Mouse (Mus musculus) cerebellum, adult (tissue): Measurements from ENCODE around the gene Aph1a.
"Not testable (repeated sequence)": the region's sequence is repeated elsewhere in the genome, so short reads cannot be mapped to it uniquely, and the experiment has no call there.

Experiments
- ATAC-seq: cut with Nextera tagmentation; 2 replicates; pipeline ENCODE4 v1.9.2; 2017; ENCODE audit warnings: mild to moderate bottlenecking, moderate library complexity, mixed read lengths; ENCODE audit not compliant: insufficient number of reproducible peaks, low FRiP score, low TSS enrichment

The Aph1a gene

GRCm38 (mm10) chr3:95882816-95883425 lies 10.8 kb upstream of the Aph1a start:
- ATAC-seq = no peak; the same call in 1 of the 2 replicates

- ATAC-seq = no peak
These were observed 9.4 kb upstream of the Aph1a start for GRCm38 (mm10) chr3:95884400-95884799.

DNA sequence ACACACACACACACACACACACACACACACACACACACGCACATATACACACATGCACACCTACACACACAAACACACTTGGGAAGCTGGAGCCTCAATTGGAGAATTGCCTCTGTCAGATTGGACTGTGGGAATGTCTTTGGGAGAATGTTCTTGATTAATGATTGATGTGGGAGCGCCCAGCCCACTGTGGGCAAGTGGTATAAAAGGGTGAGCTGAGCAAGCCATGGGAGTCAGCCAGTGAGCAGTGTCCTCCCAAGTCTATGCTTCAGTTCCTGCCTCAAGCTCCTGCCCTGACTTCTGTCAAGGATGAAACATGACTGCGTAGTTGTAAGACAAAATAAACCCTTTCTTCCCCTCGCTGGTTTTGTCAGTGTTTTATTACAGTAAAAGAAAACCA lies 6.2 kb upstream of the Aph1a start:
- ATAC-seq = no peak

- no peak for ATAC-seq
These were observed 4.1 kb upstream of the Aph1a start for GRCm38 (mm10) chr3:95889664-95890063.

DNA sequence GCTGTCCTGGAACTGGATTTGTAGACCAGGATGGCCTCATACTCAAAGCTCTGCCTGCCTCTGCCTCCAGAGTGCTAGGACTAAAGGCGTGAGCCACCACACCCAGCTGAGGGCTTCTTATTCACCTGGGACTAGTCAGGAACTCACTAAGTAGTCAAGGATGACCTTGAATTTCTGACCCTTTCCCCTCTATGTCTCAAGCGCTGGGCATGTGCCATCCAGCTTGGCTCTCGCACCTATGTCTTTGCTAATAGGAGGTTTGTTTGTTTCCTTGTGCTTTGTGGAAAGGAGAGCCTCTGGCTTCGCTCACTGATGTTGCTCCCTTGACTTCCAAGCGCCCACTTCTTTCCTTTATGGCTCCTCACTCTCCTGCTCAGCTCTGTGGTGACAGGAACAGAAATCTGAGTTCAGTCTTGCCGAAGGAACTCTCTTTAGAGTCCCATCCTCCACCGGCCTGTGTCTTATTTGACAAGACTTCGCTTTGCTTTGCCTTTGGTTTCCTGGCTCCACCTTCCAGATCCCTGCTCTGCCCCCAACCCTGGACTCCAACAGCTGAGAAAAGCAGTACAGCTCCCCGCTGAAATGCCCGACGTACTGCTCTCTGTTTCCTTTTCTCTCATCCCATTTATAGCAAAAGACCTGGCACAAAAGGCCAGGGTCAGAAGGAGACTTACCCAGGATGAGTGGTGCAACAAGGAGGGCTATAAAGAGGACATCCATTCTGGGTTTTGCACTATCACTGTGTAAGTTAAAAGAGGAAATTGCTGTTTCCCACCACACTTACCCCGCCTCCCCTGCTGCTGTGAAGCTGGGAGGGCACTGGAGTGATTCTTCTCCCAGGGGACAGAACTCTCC lies 2.3 kb upstream of the Aph1a start, which contains the start of gene BC028528:
BC028528 (minus strand) TSS at position 795 of the 855 bp plus-strand sequence.
- no peak for ATAC-seq

GRCm38 (mm10) chr3:95892066-95893052 lies 1.4 kb upstream of the Aph1a start:
- no peak for ATAC-seq

GRCm38 (mm10) chr3:95893126-95893525 lies 643 bp upstream of the Aph1a start:
- no peak for ATAC-seq

GRCm38 (mm10) chr3:95894317-95895160 lies 770 bp downstream of the Aph1a start:
- ATAC-seq = no peak

DNA sequence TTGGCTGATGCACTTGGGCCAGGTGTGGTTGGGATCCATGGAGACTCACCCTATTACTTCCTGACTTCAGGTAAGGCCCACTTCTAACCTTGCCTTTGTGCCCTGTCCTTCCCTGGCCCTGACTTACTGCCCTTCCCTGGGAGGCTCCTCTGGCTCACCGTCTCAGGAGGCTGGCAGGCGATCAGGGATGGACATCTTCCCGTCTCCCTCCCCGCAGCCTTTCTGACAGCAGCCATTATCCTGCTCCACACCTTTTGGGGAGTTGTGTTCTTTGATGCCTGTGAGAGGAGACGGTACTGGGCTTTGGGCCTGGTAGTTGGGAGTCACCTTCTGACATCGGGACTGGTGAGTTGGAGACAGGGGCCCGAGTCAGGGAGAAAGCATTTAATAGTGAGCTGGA lies 1.7 kb downstream of the Aph1a start:
- not testable (repeated sequence) for ATAC-seq

- no peak for ATAC-seq
These were observed 6.2 kb downstream of the Aph1a start for GRCm38 (mm10) chr3:95899800-95900524.

DNA sequence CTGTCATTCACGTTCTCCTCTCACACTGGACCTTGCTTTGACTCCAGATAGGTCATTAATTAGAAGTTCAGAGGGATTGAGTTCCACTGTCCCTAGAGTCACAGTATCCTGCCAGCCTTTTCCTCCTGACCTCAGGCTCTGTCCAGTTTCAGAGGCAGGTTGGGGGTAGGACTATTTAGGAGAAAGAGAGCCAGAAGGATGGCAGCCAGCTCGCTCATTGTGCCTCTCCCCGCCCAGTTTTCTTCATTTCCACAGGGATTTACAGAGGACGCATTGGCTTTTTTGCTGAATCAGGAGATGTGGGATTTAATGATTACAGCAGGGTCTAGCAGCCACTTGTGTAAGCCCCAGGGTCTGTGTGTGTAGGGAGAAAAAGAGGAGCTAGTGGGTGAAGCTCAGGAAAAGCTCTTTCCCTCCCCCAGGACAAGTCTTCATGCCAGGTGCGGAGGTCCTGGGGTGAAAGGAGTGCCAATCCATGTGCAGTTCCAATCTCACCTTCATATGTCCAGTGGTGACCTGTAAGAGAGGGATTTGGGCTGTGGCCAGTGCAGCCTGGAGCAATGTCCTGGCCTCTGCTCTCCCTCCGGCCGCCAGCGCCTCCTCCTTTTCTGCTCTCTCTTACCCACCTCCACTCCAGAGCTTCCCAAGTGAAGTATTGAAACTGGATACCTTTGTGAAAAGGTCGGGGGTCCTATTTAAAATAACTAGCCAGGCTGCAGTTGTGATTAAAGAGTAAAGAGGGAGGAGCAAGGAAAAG lies 8.0 kb downstream of the Aph1a start:
- no peak for ATAC-seq

GRCm38 (mm10) chr3:95902373-95902625 lies 8.5 kb downstream of the Aph1a start:
- ATAC-seq = no peak

- ATAC-seq = no peak
These were observed 8.9 kb downstream of the Aph1a start for GRCm38 (mm10) chr3:95902643-95903042.

DNA sequence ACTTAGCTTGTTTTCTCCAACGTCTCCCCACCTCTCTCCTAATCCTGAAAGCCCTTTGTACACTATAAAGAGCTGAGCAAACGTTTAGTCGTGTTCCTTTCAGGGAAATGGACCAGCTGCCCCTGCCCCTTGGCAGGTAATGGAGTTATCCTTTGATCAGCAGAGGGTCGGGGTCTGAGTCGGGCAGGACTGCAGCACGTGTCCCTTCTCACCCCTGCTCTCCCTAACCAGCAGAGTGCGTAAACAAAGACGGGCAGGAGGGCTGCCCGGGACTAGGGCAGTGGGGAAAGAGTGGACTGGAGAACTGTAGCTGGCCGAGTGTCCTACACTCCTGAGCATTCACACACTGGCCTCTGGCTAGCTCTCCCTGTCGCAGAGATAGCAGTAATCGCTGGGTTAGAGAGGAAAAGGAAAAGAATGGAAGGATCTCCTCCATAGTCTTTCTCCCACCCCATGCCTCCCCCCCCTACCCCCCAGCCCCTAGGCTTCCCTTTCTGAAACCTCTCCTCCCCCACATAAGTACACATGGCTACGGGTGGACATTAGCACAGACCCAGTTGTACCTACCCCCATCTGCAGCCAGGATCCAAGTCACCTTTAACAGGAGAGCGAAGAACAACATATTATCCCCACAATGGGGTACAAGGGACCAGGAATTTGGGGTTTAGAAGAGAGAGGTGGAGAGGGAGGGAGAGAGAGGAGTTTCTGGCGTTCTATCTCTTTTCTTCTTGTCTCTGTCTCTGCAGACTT lies 10.2 kb downstream of the Aph1a start:
- no peak for ATAC-seq

GRCm38 (mm10) chr3:95904568-95904967 lies 10.8 kb downstream of the Aph1a start, which contains the start of gene Car14:
Gene Car14 (minus strand): TSS chr3:95904691.
- ATAC-seq = no peak

- ATAC-seq = no peak
These were observed 11.6 kb downstream of the Aph1a start for GRCm38 (mm10) chr3:95905146-95905939.

- ATAC-seq = no peak
These were observed 12.2 kb downstream of the Aph1a start for GRCm38 (mm10) chr3:95905940-95906492.
